Mouse (Mus musculus) layer of hippocampus, adult 6 months (tissue): ENCODE data around the gene Olfr106-ps. TPM values are rescaled to one million over a fixed set of nuclear protein-coding genes. Genes with fewer than 3 reads are reported as not detected.

Experiments used
- long read RNA-seq, 2 experiments: library from polyadenylated mRNA; unstranded; transcript quantifications; one replicate each; pipeline ENCODE4 v2.0.0; 2019 to 2020
- polyA plus RNA-seq: library from polyadenylated mRNA; unstranded; fragments of <200 nt; fragmentation: Nextera tagmentation; gene quantifications from 2 replicates; pipeline ENCODE4 v1.2.3, GENCODE M21; 2021

The Olfr106-ps gene
- not detected in 2 replicates for polyA plus RNA-seq
- long read RNA-seq, experiment 1 = 0 reads
- long read RNA-seq, experiment 2 = 0 reads

GRCm38 (mm10) chr17:37390093-37390492, at the start of gene Olfr106-ps:
TSS of gene Olfr106-ps (plus strand) at chr17:37390393.

GRCm38 (mm10) chr17:37359282-37359681, 30.9 kb upstream of the Olfr106-ps start, which contains the start of gene Olfr104-ps:
TSS of gene Olfr104-ps (plus strand) at chr17:37359582.

GRCm38 (mm10) chr17:37378733-37379132, 11.5 kb upstream of the Olfr106-ps start, which contains the start of gene Olfr105-ps:
TSS of gene Olfr105-ps (plus strand) at chr17:37379033.

GRCm38 (mm10) chr17:37398926-37399325, 8.7 kb downstream of the Olfr106-ps start, which contains the start of gene Olfr107:
TSS of gene Olfr107 (plus strand) at chr17:37399226.

GRCm38 (mm10) chr17:37445180-37445579, 55.0 kb downstream of the Olfr106-ps start, which contains the start of gene Olfr108:
TSS of gene Olfr108 (plus strand) at chr17:37445480.

Other genes with a start within 250 kb of the Olfr106-ps start
- gene Olfr93, start 228.9 kb upstream of the Olfr106-ps start, polyA plus RNA-seq = not detected in 2 replicates
- not detected in 2 replicates for gene Ubd, start 196.5 kb upstream of the Olfr106-ps start, polyA plus RNA-seq
- gene Olfr94, start 189.4 kb upstream of the Olfr106-ps start, polyA plus RNA-seq = not detected in 2 replicates
- gene Olfr95, start 177.3 kb upstream of the Olfr106-ps start, polyA plus RNA-seq = not detected in 2 replicates
- not detected in 2 replicates for gene Olfr96, start 170.2 kb upstream of the Olfr106-ps start, polyA plus RNA-seq
- gene Olfr97, start 153.1 kb upstream of the Olfr106-ps start, polyA plus RNA-seq = not detected in 2 replicates
- gene Olfr98, start 126.6 kb upstream of the Olfr106-ps start, polyA plus RNA-seq = not detected in 2 replicates
- gene H2-M3, start 120.2 kb upstream of the Olfr106-ps start, polyA plus RNA-seq = 3.3 and 3.5 TPM in 2 replicates
- not detected in 2 replicates for gene Olfr99, start 106.9 kb upstream of the Olfr106-ps start, polyA plus RNA-seq
- gene Olfr101, start 86.1 kb upstream of the Olfr106-ps start, polyA plus RNA-seq = not detected in 2 replicates
- not detected in 2 replicates for gene Olfr102, start 73.3 kb upstream of the Olfr106-ps start, polyA plus RNA-seq
- not detected in 2 replicates for gene Olfr103, start 50.7 kb upstream of the Olfr106-ps start, polyA plus RNA-seq
- not detected in 2 replicates for gene Olfr104-ps, start 30.8 kb upstream of the Olfr106-ps start, polyA plus RNA-seq
- gene Olfr105-ps, start 11.4 kb upstream of the Olfr106-ps start, polyA plus RNA-seq = not detected in 2 replicates
- gene Olfr107, start 8.8 kb downstream of the Olfr106-ps start, polyA plus RNA-seq = not detected in 2 replicates
- gene Olfr108, start 55.1 kb downstream of the Olfr106-ps start, polyA plus RNA-seq = not detected in 2 replicates
- not detected in 2 replicates for gene Olfr109, start 68.5 kb downstream of the Olfr106-ps start, polyA plus RNA-seq
- gene H2-M2, start 93.2 kb downstream of the Olfr106-ps start, polyA plus RNA-seq = not detected in 2 replicates
- not detected in 2 replicates for gene Olfr110, start 102.1 kb downstream of the Olfr106-ps start, polyA plus RNA-seq
- gene Olfr111, start 117.6 kb downstream of the Olfr106-ps start, polyA plus RNA-seq = not detected in 2 replicates
- not detected in 2 replicates for gene Olfr112, start 179.1 kb downstream of the Olfr106-ps start, polyA plus RNA-seq
- gene Olfr113, start 187.3 kb downstream of the Olfr106-ps start, polyA plus RNA-seq = not detected in 2 replicates
- not detected in 2 replicates for gene Olfr114, start 202.3 kb downstream of the Olfr106-ps start, polyA plus RNA-seq
- not detected in 2 replicates for gene Olfr115, start 236.7 kb downstream of the Olfr106-ps start, polyA plus RNA-seq
- gene Olfr116, start 236.8 kb downstream of the Olfr106-ps start, polyA plus RNA-seq = not detected in 2 replicates